Mouse (Mus musculus): ENCODE measurements around the gene Foxp1. TPM values are rescaled to one million over a fixed set of nuclear protein-coding genes. Genes with fewer than 3 reads are reported as not detected.

Gene Foxp1
- polyA plus RNA-seq, 1 experiment = 162 TPM

DNA sequence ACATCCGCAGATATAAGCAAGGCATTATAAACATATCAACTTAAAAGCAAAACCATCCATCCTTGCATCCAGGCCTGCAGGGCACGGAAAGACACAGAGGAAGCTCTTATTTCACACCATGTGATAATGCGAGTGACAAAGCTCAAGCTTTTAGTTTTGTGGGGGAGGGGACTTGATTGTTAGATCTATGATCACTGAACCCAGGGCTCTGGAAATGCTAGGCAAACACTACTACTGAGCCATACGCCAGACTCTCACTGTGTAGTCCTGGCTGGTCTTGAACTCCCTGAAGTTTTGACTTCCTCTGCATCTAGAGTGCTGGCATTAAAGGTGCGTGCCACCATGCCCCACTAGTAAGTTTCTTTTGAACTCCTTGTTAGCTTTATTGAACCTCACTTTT is 264.2 kb downstream of the Foxp1 start:
- no peak for DNase-seq (ENCODE audit: low read depth in 1 of 2, low spot score in 2 of 2)
- 40% methylated on average over 5 of the region's 5 CpGs for WGBS
- TF ChIP-seq CTCF (IDR thresholded peaks at IDR 0.05; ENCODE audit: extremely low read depth, insufficient read depth, insufficient read length, insufficient replicate concordance) = no peak
- TF ChIP-seq POLR2A (IDR thresholded peaks at IDR 0.05; ENCODE audit: low read depth, low read length) = no peak

DNA sequence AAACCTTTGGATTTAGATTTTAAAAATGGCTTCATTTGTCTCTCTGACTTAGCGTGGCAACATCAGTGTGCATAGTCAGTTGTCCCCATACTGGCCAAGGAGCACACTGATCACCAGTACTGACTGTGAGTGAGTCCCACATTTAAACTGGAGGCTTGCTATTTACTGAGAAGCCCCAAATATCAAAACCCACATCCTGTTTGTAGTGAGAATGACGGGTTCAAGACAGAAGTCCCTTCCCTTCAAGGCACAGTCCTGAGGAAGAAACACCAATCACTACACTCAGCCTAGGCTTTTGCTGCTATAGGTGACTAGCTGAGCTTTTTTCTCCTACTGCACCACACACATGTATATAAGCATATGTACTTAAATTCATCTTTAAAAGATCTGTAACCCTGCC is 264.8 kb downstream of the Foxp1 start:
- H3K27ac ChIP-seq (ENCODE audit: insufficient read depth, low read length) = peak overlapping the region; percentile 25; the same call in 1 of the 2 replicates
- H3K4me3 ChIP-seq (ENCODE audit: extremely low read depth, insufficient read depth, insufficient read length) = no peak overlapping the region
- TF ChIP-seq POLR2A (IDR thresholded peaks at IDR 0.05; ENCODE audit: low read depth, low read length) (no peak), CTCF (IDR thresholded peaks at IDR 0.05; ENCODE audit: extremely low read depth, insufficient read depth, insufficient read length, insufficient replicate concordance) (no peak)
- DNase-seq (ENCODE audit: low read depth in 1 of 2, low spot score in 2 of 2) = peak in 1 of 2 experiments; percentile 16
- no peaks in the 10 kb centered on the region for H3K27me3 ChIP-seq (ENCODE audit: control insufficient read depth, insufficient read depth, low read length)
- H3K36me3 ChIP-seq (ENCODE audit: control insufficient read depth, insufficient read depth, low read length) = peaks cover 16% of the 10 kb centered on the region
- WGBS = 37% methylated on average over 2 of the region's 2 CpGs
- peaks cover 21% of the 10 kb centered on the region for H3K4me1 ChIP-seq (ENCODE audit: control insufficient read depth, insufficient read depth, insufficient read length)

More for the DNA sequence above, 264.2 kb downstream of the Foxp1 start:
- Histone ChIP-seq H3K4me1 (ENCODE audit: control insufficient read depth, insufficient read depth, insufficient read length) (peaks cover 21% of the 10 kb centered on the region), H3K27me3 (ENCODE audit: control insufficient read depth, insufficient read depth, low read length) (no peaks in the 10 kb centered on the region), H3K4me3 (ENCODE audit: extremely low read depth, insufficient read depth, insufficient read length) (no peak overlapping the region), H3K36me3 (ENCODE audit: control insufficient read depth, insufficient read depth, low read length) (peaks cover 13% of the 10 kb centered on the region), H3K27ac (ENCODE audit: insufficient read depth, low read length) (peak overlapping the region; percentile 63)

DNA sequence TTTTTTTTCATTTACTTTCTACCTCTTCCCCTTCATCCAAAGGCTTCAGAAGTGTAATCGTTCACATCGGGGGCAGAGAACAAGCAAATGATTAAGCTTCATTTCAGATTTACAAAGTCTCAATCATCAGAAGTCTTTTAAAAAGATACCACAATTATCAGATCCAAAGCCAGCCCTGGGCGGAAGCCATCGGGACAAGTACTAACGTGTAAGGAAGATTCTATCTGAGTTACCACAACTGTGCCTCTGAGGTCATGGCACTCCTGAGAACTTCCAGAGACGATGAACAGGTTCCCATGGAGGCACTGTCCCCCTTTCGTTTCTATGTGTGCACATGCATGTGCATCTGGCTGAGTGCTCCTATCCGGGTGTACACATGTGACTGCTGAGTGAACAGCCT is 269.2 kb downstream of the Foxp1 start:
- 83% methylated on average over 8 of the region's 8 CpGs for WGBS
- no peak overlapping the region for H3K27ac ChIP-seq (ENCODE audit: insufficient read depth, low read length)
- H3K36me3 ChIP-seq (ENCODE audit: control insufficient read depth, insufficient read depth, low read length) = peaks cover 9% of the 10 kb centered on the region
- H3K27me3 ChIP-seq (ENCODE audit: control insufficient read depth, insufficient read depth, low read length) = no peaks in the 10 kb centered on the region
- DNase-seq (ENCODE audit: low read depth in 1 of 2, low spot score in 2 of 2) = no peak
- peaks cover 16% of the 10 kb centered on the region; the same call in 1 of the 2 replicates for H3K4me1 ChIP-seq (ENCODE audit: control insufficient read depth, insufficient read depth, insufficient read length)
- TF ChIP-seq CTCF (IDR thresholded peaks at IDR 0.05; ENCODE audit: extremely low read depth, insufficient read depth, insufficient read length, insufficient replicate concordance) = no peak
- no peak overlapping the region for H3K4me3 ChIP-seq (ENCODE audit: extremely low read depth, insufficient read depth, insufficient read length)

DNA sequence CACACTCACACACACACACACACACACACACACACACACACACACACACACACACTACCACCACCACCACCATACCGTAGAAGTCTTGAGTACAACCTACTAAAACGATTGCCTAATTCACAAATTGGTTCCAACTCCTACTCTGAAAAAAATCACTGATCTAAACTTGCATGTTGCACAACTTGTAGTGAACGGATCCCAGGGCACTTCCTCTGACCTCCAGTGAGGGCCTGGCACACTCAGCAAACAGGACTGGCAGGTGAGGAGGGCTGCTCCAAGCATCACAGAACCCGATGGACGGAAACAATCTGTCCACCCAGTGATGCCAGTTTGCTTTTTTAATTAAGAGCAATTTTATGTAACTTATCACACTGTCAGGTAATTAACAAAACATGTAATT is 269.7 kb downstream of the Foxp1 start:
- WGBS = 65% methylated on average over 5 of the region's 5 CpGs
- H3K4me1 ChIP-seq (ENCODE audit: control insufficient read depth, insufficient read depth, insufficient read length) = peaks cover 13% of the 10 kb centered on the region; the same call in 1 of the 2 replicates
- DNase-seq (ENCODE audit: low read depth in 1 of 2, low spot score in 2 of 2) = no peak

DNA sequence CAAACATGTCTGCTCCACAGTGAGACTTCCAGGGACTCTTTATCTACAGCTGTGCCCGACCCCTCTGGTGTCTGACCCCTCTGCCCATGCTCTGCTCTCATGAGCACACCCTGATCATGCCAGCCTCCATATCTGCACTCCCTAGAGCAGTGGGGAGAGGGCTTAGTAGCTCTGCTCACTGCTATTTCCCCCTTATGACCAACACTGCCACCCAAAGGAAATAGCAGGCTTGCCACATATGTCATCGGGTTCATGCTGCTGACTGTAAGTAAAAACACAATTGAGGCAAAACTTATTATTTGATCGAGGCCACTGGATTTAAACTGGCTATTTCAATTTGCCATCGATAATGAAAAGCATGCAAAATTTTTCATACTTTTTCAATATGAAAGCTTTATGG is 270.6 kb downstream of the Foxp1 start:
- DNase-seq (ENCODE audit: low read depth in 1 of 2, low spot score in 2 of 2) = peak in 1 of 2 experiments; percentile 19
- H3K4me3 ChIP-seq (ENCODE audit: extremely low read depth, insufficient read depth, insufficient read length) = no peak overlapping the region
- H3K36me3 ChIP-seq (ENCODE audit: control insufficient read depth, insufficient read depth, low read length) = peaks cover 13% of the 10 kb centered on the region
- H3K27ac ChIP-seq (ENCODE audit: insufficient read depth, low read length) = no peak overlapping the region
- H3K4me1 ChIP-seq (ENCODE audit: control insufficient read depth, insufficient read depth, insufficient read length) = peaks cover 10% of the 10 kb centered on the region; the same call in 1 of the 2 replicates
- TF ChIP-seq CTCF (IDR thresholded peaks at IDR 0.05; ENCODE audit: extremely low read depth, insufficient read depth, insufficient read length, insufficient replicate concordance) (no peak), POLR2A (IDR thresholded peaks at IDR 0.05; ENCODE audit: low read depth, low read length) (no peak)
- 65% methylated on average over 4 of the region's 4 CpGs for WGBS
- no peaks in the 10 kb centered on the region for H3K27me3 ChIP-seq (ENCODE audit: control insufficient read depth, insufficient read depth, low read length)

More for the DNA sequence above, 269.7 kb downstream of the Foxp1 start:
- H3K27ac ChIP-seq (ENCODE audit: insufficient read depth, low read length) = no peak overlapping the region
- peaks cover 9% of the 10 kb centered on the region for H3K36me3 ChIP-seq (ENCODE audit: control insufficient read depth, insufficient read depth, low read length)
- no peak overlapping the region for H3K4me3 ChIP-seq (ENCODE audit: extremely low read depth, insufficient read depth, insufficient read length)
- no peak for TF ChIP-seq CTCF (IDR thresholded peaks at IDR 0.05; ENCODE audit: extremely low read depth, insufficient read depth, insufficient read length, insufficient replicate concordance)
- TF ChIP-seq POLR2A (IDR thresholded peaks at IDR 0.05; ENCODE audit: low read depth, low read length) = no peak
- no peaks in the 10 kb centered on the region for H3K27me3 ChIP-seq (ENCODE audit: control insufficient read depth, insufficient read depth, low read length)

DNA sequence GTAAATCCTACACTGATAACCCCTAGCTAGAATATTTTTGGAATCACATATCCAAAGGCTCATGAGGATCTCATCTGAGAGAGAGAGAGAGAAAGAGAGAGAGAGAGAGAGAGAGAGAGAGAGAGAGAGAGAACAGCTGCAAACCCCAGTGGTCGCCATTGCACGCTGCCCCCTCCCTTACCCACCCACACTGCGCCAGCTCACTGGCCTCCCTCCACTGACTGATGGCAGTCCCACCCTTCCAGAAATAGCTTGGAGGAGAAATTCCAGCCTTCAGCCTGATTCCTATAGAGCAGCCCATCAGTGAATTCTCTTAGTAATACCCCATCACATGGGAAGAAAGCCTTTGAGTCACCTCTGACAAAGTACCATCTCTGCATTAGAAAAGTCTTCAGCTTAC is 271.3 kb downstream of the Foxp1 start:
- Histone ChIP-seq H3K4me3 (ENCODE audit: extremely low read depth, insufficient read depth, insufficient read length) (no peak overlapping the region), H3K4me1 (ENCODE audit: control insufficient read depth, insufficient read depth, insufficient read length) (peaks cover 10% of the 10 kb centered on the region; the same call in 1 of the 2 replicates), H3K36me3 (ENCODE audit: control insufficient read depth, insufficient read depth, low read length) (peaks cover 14% of the 10 kb centered on the region), H3K27me3 (ENCODE audit: control insufficient read depth, insufficient read depth, low read length) (no peaks in the 10 kb centered on the region), H3K27ac (ENCODE audit: insufficient read depth, low read length) (no peak overlapping the region)
- WGBS = 91% methylated on average over 3 of the region's 3 CpGs
- no peak for DNase-seq (ENCODE audit: low read depth in 1 of 2, low spot score in 2 of 2)
- TF ChIP-seq CTCF (IDR thresholded peaks at IDR 0.05; ENCODE audit: extremely low read depth, insufficient read depth, insufficient read length, insufficient replicate concordance) (no peak), POLR2A (IDR thresholded peaks at IDR 0.05; ENCODE audit: low read depth, low read length) (no peak)

DNA sequence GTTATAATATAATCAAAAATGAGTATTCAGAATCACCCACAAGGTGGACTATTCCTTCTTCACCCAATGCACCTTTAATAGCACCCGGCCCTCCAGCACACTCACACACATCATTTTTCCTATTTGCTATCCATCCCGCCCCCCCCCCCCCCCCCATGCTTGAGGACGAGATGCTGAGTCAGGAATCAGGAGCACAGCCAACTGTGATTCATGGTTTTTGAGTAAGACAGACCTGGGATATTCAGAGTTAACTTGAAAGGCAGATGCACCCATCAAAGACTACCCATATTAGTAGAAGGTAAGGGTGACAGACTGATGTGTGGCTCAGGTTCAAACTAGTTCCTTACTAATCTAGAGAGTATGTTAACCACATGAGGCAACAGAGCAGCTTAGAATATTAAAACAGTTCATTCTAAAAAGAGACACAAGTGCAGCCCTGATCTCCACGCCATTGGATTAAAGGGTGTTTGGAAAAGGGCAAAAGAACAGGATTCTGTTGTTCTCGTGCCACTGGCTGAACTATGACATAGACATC is 273.0 kb downstream of the Foxp1 start:
- peaks cover 5% of the 10 kb centered on the region; the same call in 1 of the 2 replicates for H3K4me1 ChIP-seq (ENCODE audit: control insufficient read depth, insufficient read depth, insufficient read length)
- H3K4me3 ChIP-seq (ENCODE audit: extremely low read depth, insufficient read depth, insufficient read length) = no peak overlapping the region
- WGBS = 82% methylated on average over 5 of the region's 5 CpGs
- H3K36me3 ChIP-seq (ENCODE audit: control insufficient read depth, insufficient read depth, low read length) = peaks cover 16% of the 10 kb centered on the region
- H3K27ac ChIP-seq (ENCODE audit: insufficient read depth, low read length) = no peak overlapping the region
- no peak for DNase-seq (ENCODE audit: low read depth in 1 of 2, low spot score in 2 of 2)
- H3K27me3 ChIP-seq (ENCODE audit: control insufficient read depth, insufficient read depth, low read length) = no peaks in the 10 kb centered on the region
- TF ChIP-seq POLR2A (IDR thresholded peaks at IDR 0.05; ENCODE audit: low read depth, low read length) = no peak
- no peak for TF ChIP-seq CTCF (IDR thresholded peaks at IDR 0.05; ENCODE audit: extremely low read depth, insufficient read depth, insufficient read length, insufficient replicate concordance)
